Mouse (Mus musculus): ENCODE data around the gene Ryk.

- TF ChIP-seq POLR2A (IDR thresholded peaks at IDR 0.05; ENCODE audit: low read depth, low read length), result no peak
- no peak for TF ChIP-seq CTCF (conservative IDR thresholded peaks at IDR 0.05; ENCODE audit: insufficient read depth, insufficient read length, low read depth, low read length)
These were observed 121.1 kb downstream of the Ryk start for GRCm38 (mm10) chr9:102955866-102956265.
